Mouse (Mus musculus): ENCODE measurements around the gene Plxnc1. TPM values are rescaled to one million over a fixed set of nuclear protein-coding genes. Genes with fewer than 3 reads are reported as not detected.

The Plxnc1 gene
- polyA plus RNA-seq, 1 experiment from 2014 or later = 8.7 TPM

GRCm38 (mm10) chr10:94860870-94861269, 83.8 kb downstream of the Plxnc1 start:
- Histone ChIP-seq H3K36me3 (peaks cover 29% of the 10 kb centered on the region), H3K4me3 (replicated peaks) (no peak overlapping the region), H3K4me1 (replicated peaks) (peaks cover 7% of the 10 kb centered on the region), H3K9ac (replicated peaks) (no peak overlapping the region), H3K9me3 (no peaks in the 10 kb centered on the region), H3K4me2 (replicated peaks) (no peak overlapping the region), H3K27ac (no peak overlapping the region), H3K27me3 (no peaks in the 10 kb centered on the region)
- whole genome bisulfite sequencing = over 99% methylated on average over 4 of the region's 4 CpGs
- ATAC-seq = no peak

DNA sequence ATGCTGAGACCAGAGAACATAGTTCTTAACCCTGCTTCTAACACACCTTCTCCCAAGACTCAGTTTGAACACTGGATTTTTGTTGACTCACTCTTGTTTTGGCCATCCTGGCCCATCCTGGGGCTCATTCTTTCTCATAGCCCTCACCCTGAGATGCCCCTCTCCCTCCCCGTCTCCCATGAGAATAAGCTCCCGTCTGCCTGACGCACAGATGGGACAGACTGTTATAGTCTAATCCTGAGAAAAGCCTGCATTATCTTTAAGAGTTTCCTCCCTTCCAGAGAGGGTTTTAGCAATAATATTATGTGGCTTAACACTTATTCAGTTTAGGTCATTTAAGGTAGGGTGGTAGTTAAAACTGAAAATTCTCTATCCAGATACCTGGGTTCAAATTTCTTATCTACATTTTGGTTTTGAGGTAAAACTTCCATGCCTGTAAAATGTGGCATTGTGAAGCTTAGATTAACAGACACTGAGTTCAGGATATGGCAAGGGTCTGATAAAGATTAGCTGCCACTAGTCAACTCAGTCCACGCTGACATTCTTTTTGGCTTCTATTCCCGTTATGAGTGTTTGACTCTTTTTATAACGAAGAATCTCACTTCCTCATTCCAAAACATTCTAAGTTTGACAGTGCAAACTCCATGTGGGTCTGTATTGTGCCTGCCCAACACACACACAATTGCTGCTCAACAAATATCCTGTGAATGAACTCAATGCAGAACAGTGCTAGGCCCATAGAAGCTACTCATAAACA, 86.2 kb downstream of the Plxnc1 start:
- peaks cover 6% of the 10 kb centered on the region; the same call in 1 of the 2 replicates for H3K4me1 ChIP-seq (replicated peaks)
- no peak overlapping the region for H3K9ac ChIP-seq (replicated peaks)
- H3K27ac ChIP-seq = no peak overlapping the region
- no peaks in the 10 kb centered on the region for H3K27me3 ChIP-seq
- H3K36me3 ChIP-seq = peaks cover 23% of the 10 kb centered on the region
- no peak overlapping the region for H3K4me3 ChIP-seq (replicated peaks)
- WGBS = 91% methylated on average over 6 of the region's 6 CpGs
- H3K9me3 ChIP-seq = no peaks in the 10 kb centered on the region
- ATAC-seq = no peak
- no peak overlapping the region for H3K4me2 ChIP-seq (replicated peaks)

DNA sequence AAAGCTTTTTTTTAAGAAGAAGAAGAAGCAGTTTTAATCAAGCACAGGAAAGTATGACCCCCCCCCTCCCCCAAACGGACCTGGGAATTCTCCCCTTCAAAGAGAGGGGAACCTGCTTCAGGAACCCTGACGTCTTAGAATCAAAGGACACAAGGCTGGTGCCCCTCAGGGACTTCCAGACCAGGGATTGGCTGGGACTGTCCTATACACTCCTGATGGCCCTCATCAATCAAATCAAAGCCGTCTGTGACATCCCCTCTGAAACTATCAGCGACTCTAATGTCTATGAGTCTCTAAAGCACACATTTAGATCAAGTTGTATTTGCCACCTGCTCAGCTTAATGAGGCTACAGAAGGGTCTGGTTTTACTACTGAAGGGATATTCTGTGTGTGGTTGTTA, 94.1 kb downstream of the Plxnc1 start:
- Histone ChIP-seq H3K4me3 (replicated peaks) (no peak overlapping the region), H3K9ac (replicated peaks) (no peak overlapping the region), H3K27ac (no peak overlapping the region), H3K4me1 (replicated peaks) (peaks cover 8% of the 10 kb centered on the region; the same call in 1 of the 2 replicates), H3K4me2 (replicated peaks) (no peak overlapping the region), H3K36me3 (peaks cover 29% of the 10 kb centered on the region), H3K27me3 (no peaks in the 10 kb centered on the region), H3K9me3 (no peaks in the 10 kb centered on the region)
- ATAC-seq = no peak
- WGBS = 64% methylated on average over 4 of the region's 4 CpGs

GRCm38 (mm10) chr10:94849930-94850329, 94.7 kb downstream of the Plxnc1 start:
- ATAC-seq = no peak
- no peaks in the 10 kb centered on the region for H3K9me3 ChIP-seq
- H3K4me2 ChIP-seq (replicated peaks) = no peak overlapping the region
- peaks cover 8% of the 10 kb centered on the region; the same call in 1 of the 2 replicates for H3K4me1 ChIP-seq (replicated peaks)
- peaks cover 29% of the 10 kb centered on the region for H3K36me3 ChIP-seq
- no peak overlapping the region for H3K9ac ChIP-seq (replicated peaks)
- WGBS = 94% methylated on average over 9 of the region's 9 CpGs
- no peak overlapping the region for H3K27ac ChIP-seq
- H3K4me3 ChIP-seq (replicated peaks) = no peak overlapping the region
- H3K27me3 ChIP-seq = no peaks in the 10 kb centered on the region

DNA sequence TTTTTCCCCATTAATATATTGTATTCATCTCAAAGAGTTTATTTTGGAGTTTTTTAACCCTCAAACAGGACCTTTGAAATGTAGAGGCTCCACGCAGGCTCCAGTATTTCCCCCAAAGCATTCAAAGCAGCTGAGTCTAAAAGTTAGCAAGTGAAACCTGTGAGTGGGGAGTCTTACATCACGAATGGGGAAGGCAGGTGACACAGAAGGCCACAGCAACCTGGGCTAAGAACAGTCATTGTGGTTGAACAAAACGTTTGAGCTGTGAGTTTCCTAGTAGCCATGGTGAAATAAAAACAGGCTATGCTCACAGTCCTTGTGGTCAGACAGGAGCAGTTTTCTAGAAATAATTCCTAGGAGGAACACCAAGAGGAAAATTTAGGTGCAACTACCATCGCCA, 95.3 kb downstream of the Plxnc1 start:
- Histone ChIP-seq H3K4me2 (replicated peaks) (no peak overlapping the region), H3K27ac (no peak overlapping the region), H3K4me1 (replicated peaks) (peaks cover 5% of the 10 kb centered on the region; the same call in 1 of the 2 replicates), H3K27me3 (no peaks in the 10 kb centered on the region), H3K9me3 (no peaks in the 10 kb centered on the region), H3K9ac (replicated peaks) (no peak overlapping the region), H3K4me3 (replicated peaks) (no peak overlapping the region), H3K36me3 (peaks cover 29% of the 10 kb centered on the region)
- 88% methylated on average over 4 of the region's 4 CpGs for WGBS
- ATAC-seq = no peak

- 0 out of 2 replicates have a peak, but pooled peaks cover 2% of the 10 kb centered on the region for H3K4me1 ChIP-seq (replicated peaks)
- no peak overlapping the region for H3K4me3 ChIP-seq (replicated peaks)
- H3K27ac ChIP-seq = no peak overlapping the region
- no peak overlapping the region for H3K4me2 ChIP-seq (replicated peaks)
- no peaks in the 10 kb centered on the region for H3K27me3 ChIP-seq
- peaks cover 32% of the 10 kb centered on the region for H3K36me3 ChIP-seq
- no peak for ATAC-seq
- 94% methylated on average over 6 of the region's 6 CpGs for WGBS
- H3K9ac ChIP-seq (replicated peaks) = no peak overlapping the region
- no peaks in the 10 kb centered on the region for H3K9me3 ChIP-seq
Observed at GRCm38 (mm10) chr10:94848344-94848743, 96.3 kb downstream of the Plxnc1 start.

DNA sequence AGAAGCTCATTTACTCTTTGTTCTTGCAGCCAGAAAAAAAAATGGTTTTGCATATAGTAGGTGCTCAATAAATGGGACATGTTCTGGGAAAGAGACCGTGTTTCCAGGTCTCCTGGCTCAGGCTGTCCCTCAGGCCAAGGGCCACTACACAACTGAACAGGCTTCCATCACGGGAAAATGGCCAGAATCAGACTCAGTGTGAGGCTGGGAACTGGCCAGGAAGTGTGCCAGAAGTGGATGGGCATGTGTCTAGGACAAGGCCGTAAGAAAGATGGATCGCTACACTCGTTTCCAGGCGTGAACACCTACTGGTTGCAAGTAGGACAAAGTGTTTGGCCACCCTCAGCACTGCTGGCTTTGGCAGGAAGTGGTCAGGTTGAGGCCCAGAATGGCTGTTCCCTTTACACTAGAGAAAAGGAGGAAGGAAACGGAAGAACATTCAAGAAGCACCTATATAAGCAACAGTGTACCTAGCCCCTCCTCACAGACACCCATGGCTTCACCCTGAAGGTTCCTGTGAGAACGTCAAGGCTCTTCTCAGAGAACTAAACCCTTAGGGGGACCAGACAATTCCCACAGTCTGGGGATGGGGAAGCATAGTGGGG, 98.0 kb downstream of the Plxnc1 start:
- Histone ChIP-seq H3K36me3 (peaks cover 40% of the 10 kb centered on the region), H3K4me3 (replicated peaks) (no peak overlapping the region), H3K4me1 (replicated peaks) (no peaks in the 10 kb centered on the region), H3K27me3 (no peaks in the 10 kb centered on the region), H3K27ac (no peak overlapping the region), H3K9ac (replicated peaks) (no peak overlapping the region), H3K9me3 (no peaks in the 10 kb centered on the region), H3K4me2 (replicated peaks) (no peak overlapping the region)
- 93% methylated on average over 8 of the region's 8 CpGs for WGBS
- no peak for ATAC-seq

- H3K27ac ChIP-seq = no peak overlapping the region
- no peaks in the 10 kb centered on the region for H3K4me1 ChIP-seq (replicated peaks)
- no peak overlapping the region for H3K4me3 ChIP-seq (replicated peaks)
- WGBS = 90% methylated on average over 6 of the region's 6 CpGs
- peaks cover 35% of the 10 kb centered on the region for H3K36me3 ChIP-seq
- H3K9me3 ChIP-seq = no peaks in the 10 kb centered on the region
- H3K4me2 ChIP-seq (replicated peaks) = no peak overlapping the region
- H3K27me3 ChIP-seq = no peaks in the 10 kb centered on the region
- H3K9ac ChIP-seq (replicated peaks) = no peak overlapping the region
- ATAC-seq = no peak
Observed at GRCm38 (mm10) chr10:94844692-94845091, 99.9 kb downstream of the Plxnc1 start.

- H3K27ac ChIP-seq = no peak overlapping the region
- ATAC-seq = no peak
- H3K4me2 ChIP-seq (replicated peaks) = no peak overlapping the region
- no peak overlapping the region for H3K9ac ChIP-seq (replicated peaks)
- no peaks in the 10 kb centered on the region for H3K27me3 ChIP-seq
- no peaks in the 10 kb centered on the region for H3K4me1 ChIP-seq (replicated peaks)
- no peak overlapping the region for H3K4me3 ChIP-seq (replicated peaks)
- no peaks in the 10 kb centered on the region for H3K9me3 ChIP-seq
- WGBS = 73% methylated on average over 9 of the region's 9 CpGs
- peaks cover 50% of the 10 kb centered on the region for H3K36me3 ChIP-seq
Observed at GRCm38 (mm10) chr10:94835874-94836273, 108.8 kb downstream of the Plxnc1 start.

DNA sequence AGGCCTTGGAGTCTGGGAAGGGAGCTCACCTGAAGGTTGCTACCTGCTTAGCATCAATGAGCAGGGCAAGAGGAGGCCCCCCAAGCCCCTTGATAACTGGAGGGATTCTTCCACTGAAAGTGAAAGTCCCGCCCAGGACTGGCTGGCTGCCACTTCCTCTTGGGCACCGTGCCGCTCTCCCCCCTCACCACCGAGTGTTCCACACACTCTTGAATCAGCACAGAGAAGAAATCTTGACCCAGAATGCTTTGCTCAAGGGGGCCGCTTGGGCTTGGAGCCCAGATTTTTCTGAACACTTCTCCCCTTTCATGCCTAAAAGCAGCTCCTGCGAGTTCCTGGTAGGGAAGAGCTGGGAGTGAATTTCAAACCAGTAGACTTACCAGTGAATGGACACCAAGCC, 115.2 kb downstream of the Plxnc1 start:
- Histone ChIP-seq H3K4me1 (replicated peaks) (peaks cover 1% of the 10 kb centered on the region; the same call in 1 of the 2 replicates), H3K27ac (peak overlapping the region; percentile 45), H3K9ac (replicated peaks) (no peak overlapping the region), H3K4me2 (replicated peaks) (no peak overlapping the region), H3K27me3 (no peaks in the 10 kb centered on the region), H3K36me3 (peaks cover 58% of the 10 kb centered on the region), H3K4me3 (replicated peaks) (no peak overlapping the region), H3K9me3 (no peaks in the 10 kb centered on the region)
- WGBS = 76% methylated on average over 6 of the region's 6 CpGs
- ATAC-seq = peak; percentile 52; the same call in 1 of the 2 replicates

GRCm38 (mm10) chr10:94828734-94829230, 115.9 kb downstream of the Plxnc1 start:
- Histone ChIP-seq H3K9me3 (no peaks in the 10 kb centered on the region), H3K27ac (no peak overlapping the region), H3K27me3 (no peaks in the 10 kb centered on the region), H3K4me3 (replicated peaks) (no peak overlapping the region), H3K9ac (replicated peaks) (no peak overlapping the region), H3K36me3 (peaks cover 54% of the 10 kb centered on the region), H3K4me1 (replicated peaks) (peaks cover 4% of the 10 kb centered on the region; the same call in 1 of the 2 replicates), H3K4me2 (replicated peaks) (no peak overlapping the region)
- 96% methylated on average over 7 of the region's 7 CpGs for WGBS
- ATAC-seq = no peak

DNA sequence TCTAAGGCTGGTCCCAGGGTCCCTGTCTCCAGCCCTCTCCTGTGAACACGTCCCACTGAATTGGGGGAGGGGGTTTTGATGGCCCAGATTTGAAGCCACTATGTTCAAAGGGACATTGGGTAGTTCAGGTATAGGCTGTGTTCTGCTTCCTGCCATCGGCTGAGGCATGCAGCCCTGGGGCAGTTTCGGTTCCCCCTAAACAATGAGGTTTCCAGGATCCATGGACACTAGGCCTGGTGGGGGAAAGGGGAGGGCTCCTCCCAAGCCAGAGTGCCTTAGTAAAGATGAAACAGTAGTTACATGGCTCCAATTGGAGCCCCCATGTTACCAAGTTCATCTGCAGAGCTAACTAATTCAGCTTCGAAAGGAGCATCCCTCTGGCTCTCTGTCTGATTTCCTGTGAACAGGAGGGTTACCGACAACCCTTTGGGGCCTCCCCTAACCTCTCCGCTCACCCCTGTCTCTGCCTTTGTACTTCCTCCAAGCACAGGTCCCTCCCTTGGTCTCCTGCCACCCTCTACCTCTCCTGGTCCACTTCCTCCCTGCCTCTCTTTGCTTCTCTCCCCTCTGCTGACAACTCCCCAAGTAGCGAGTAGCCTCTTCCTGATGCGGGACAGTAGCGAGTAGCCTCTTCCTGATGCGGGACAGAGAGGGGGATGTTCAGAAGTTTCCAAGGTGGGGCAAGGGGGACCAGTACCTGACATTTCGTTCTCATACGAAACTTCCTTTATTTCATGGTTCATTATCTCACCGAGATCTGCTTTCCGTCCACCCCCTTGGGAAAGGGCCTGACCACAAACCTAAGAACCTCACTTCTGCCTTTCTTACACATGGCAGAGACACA, 116.5 kb downstream of the Plxnc1 start:
- Histone ChIP-seq H3K9me3 (no peaks in the 10 kb centered on the region), H3K36me3 (peaks cover 50% of the 10 kb centered on the region), H3K4me1 (replicated peaks) (peaks cover 7% of the 10 kb centered on the region; the same call in 1 of the 2 replicates), H3K4me3 (replicated peaks) (no peak overlapping the region), H3K27ac (no peak overlapping the region), H3K27me3 (no peaks in the 10 kb centered on the region), H3K9ac (replicated peaks) (no peak overlapping the region), H3K4me2 (replicated peaks) (no peak overlapping the region)
- whole genome bisulfite sequencing = 89% methylated on average over 14 of the region's 14 CpGs
- no peak for ATAC-seq

All from midbrain, embryonic 13.5 days (tissue).